Mouse (Mus musculus) embryonic fibroblast, embryonic 13.5 days (primary cell): Measurements from ENCODE around the gene 1500011B03Rik. TPM values are rescaled to one million over a fixed set of nuclear protein-coding genes. Genes with fewer than 3 reads are reported as not detected.

Source experiments
- H3K27ac ChIP-seq: 2 replicates; pipeline ENCODE4 v1.5.1; 2012; ENCODE audit warnings: low read length, control low read depth, inconsistent platforms; ENCODE audit not compliant: insufficient read depth
- H3K4me1 ChIP-seq: 2 replicates; pipeline ENCODE4 v1.6.1; 2011; ENCODE audit warnings: low read length; ENCODE audit not compliant: control insufficient read depth, insufficient read depth
- H3K4me3 ChIP-seq: 2 replicates; pipeline ENCODE4 v1.5.1; 2011; ENCODE audit warnings: mild to moderate bottlenecking, control low read depth, low read length; ENCODE audit not compliant: insufficient read depth
- CTCF ChIP-seq: IDR thresholded peaks from 2 replicates; pipeline ENCODE4 v1.5.1; 2011; ENCODE audit warnings: mild to moderate bottlenecking, control low read depth, low read length, moderate library complexity, borderline replicate concordance; ENCODE audit not compliant: insufficient read depth
- POLR2A ChIP-seq: IDR thresholded peaks from 2 replicates; pipeline ENCODE4 v1.6.1; 2011; ENCODE audit warnings: low read depth, mild to moderate bottlenecking, control low read depth, low read length, moderate library complexity
- polyA plus RNA-seq: library from polyadenylated mRNA; stranded (reverse); fragments of >200 nt; gene quantifications from 2 replicates; pipeline ENCODE4 v1.2.4, GENCODE M21; 2011; ENCODE audit warnings: low read depth; ENCODE audit not compliant: missing spikeins, insufficient read length

Gene 1500011B03Rik
- polyA plus RNA-seq, 1 experiment, result 31.2 TPM

- H3K4me1 ChIP-seq, result no peaks in the 10 kb centered on the region
- no peak overlapping the region for H3K27ac ChIP-seq
- no peak overlapping the region for H3K4me3 ChIP-seq
- no peak for TF ChIP-seq CTCF
- no peak for TF ChIP-seq POLR2A
Measured at GRCm38 (mm10) chr5:114783405-114784163, 39.7 kb downstream of the 1500011B03Rik start.

GRCm38 (mm10) chr5:114782991-114783390, 40.3 kb downstream of the 1500011B03Rik start:
- Histone ChIP-seq H3K4me1 (no peaks in the 10 kb centered on the region), H3K4me3 (no peak overlapping the region), H3K27ac (no peak overlapping the region)
- no peak for TF ChIP-seq POLR2A
- no peak for TF ChIP-seq CTCF

DNA sequence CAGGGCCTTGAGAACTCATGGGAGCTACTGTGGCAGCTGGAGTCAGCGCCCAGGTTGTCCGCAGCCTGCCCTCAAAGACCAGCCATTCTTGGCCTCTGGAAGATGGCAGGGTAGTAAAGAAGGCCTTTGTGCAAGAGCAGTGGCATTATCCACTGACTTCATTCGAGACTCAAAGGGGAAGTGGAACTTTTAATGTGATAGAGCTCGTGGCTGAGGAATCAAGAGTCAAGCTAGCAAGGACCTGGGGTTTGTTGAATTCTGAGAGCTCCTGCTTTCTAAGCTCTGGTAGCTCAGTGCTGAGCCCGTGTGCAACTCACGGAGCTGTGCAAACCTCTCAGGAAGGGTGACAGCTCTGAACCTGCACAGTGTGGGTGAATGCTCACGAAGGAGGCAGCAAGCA, 42.4 kb downstream of the 1500011B03Rik start:
- no peak overlapping the region for H3K27ac ChIP-seq
- TF ChIP-seq POLR2A (no peak), CTCF (no peak)
- no peak overlapping the region for H3K4me3 ChIP-seq
- no peaks in the 10 kb centered on the region; the same call in 1 of the 2 replicates for H3K4me1 ChIP-seq

- no peak overlapping the region for H3K27ac ChIP-seq
- H3K4me3 ChIP-seq, result no peak overlapping the region
- TF ChIP-seq POLR2A (no peak), CTCF (no peak)
- H3K4me1 ChIP-seq, result no peaks in the 10 kb centered on the region; the same call in 1 of the 2 replicates
Measured at GRCm38 (mm10) chr5:114779956-114780489, 43.2 kb downstream of the 1500011B03Rik start.

GRCm38 (mm10) chr5:114776174-114776573, 47.1 kb downstream of the 1500011B03Rik start:
- Histone ChIP-seq H3K27ac (no peak overlapping the region), H3K4me3 (peak overlapping the region; percentile 96), H3K4me1 (peaks cover 8% of the 10 kb centered on the region)
- no peak for TF ChIP-seq CTCF
- TF ChIP-seq POLR2A, result no peak

- TF ChIP-seq CTCF (no peak), POLR2A (no peak)
- H3K27ac ChIP-seq, result peak within 1 kb of the TSS; percentile 79
- H3K4me1 ChIP-seq, result peaks cover 8% of the 10 kb centered on the region
- H3K4me3 ChIP-seq, result peak within 1 kb of the TSS; percentile 96
Measured at GRCm38 (mm10) chr5:114775056-114775979, 48.0 kb downstream of the 1500011B03Rik start, which contains the start of gene Git2. TSS of gene Git2 (minus strand) at chr5:114775517.

- H3K4me1 ChIP-seq, result peaks cover 8% of the 10 kb centered on the region
- H3K27ac ChIP-seq, result peak within 1 kb of the TSS; percentile 79
- peak within 1 kb of the TSS; percentile 96 for H3K4me3 ChIP-seq
- no peak for TF ChIP-seq CTCF
- peak; percentile 75 for TF ChIP-seq POLR2A
Measured at GRCm38 (mm10) chr5:114774403-114775051, 48.7 kb downstream of the 1500011B03Rik start, which contains the start of gene Ankrd13a. TSS of gene Ankrd13a (plus strand) at chr5:114774677.

- peaks cover 8% of the 10 kb centered on the region for H3K4me1 ChIP-seq
- TF ChIP-seq POLR2A (peak; percentile 44), CTCF (no peak)
- H3K4me3 ChIP-seq, result peak overlapping the region; percentile 96
- peak overlapping the region; percentile 46 for H3K27ac ChIP-seq
Measured at GRCm38 (mm10) chr5:114773780-114774179, 49.5 kb downstream of the 1500011B03Rik start.

DNA sequence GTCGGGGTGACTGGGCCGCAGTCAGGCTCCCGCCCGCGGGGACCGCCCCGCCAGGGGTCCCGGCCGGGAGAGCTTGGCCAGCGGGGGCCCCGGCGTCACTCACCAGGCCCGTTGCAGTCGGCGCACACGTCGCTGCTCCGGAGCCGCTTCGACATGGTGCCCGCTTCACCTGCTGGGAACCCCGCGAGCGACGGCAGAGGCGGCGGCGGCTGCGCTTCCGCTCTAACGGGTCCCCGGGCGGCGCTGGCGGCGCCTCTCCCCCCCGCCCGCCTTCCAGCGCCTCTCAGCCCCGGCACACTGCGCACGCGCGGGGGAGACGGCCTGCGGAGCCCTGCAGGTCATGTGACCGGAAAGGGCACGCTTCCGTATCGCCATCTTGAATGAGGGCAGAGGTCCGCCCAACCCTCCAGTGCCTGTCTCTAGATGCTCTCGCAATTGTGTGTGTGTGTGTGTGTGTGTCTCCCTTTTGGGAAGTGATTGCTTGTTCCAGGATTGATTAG, 50.0 kb downstream of the 1500011B03Rik start:
- peak overlapping the region; percentile 46 for H3K27ac ChIP-seq
- peak overlapping the region; percentile 96 for H3K4me3 ChIP-seq
- peaks cover 8% of the 10 kb centered on the region for H3K4me1 ChIP-seq
- TF ChIP-seq POLR2A, result peak; percentile 81
- no peak for TF ChIP-seq CTCF
